Mouse (Mus musculus) ES-Bruce4 (cell line): Measurements from ENCODE around the gene Glyr1. TPM values are rescaled to one million over a fixed set of nuclear protein-coding genes. Genes with fewer than 3 reads are reported as not detected.
A peak's percentile ranks its signal among the peaks of the same experiment; 100 is the strongest.

ENCODE experiments used
- H3K27ac ChIP-seq: 2 replicates; pipeline ENCODE4 v1.5.1; 2012; ENCODE audit warnings: low read length, inconsistent platforms; ENCODE audit not compliant: insufficient read depth
- H3K27me3 ChIP-seq: 2 replicates; pipeline ENCODE4 v1.6.1; 2012; ENCODE audit warnings: mild to moderate bottlenecking, low read length, inconsistent platforms; ENCODE audit not compliant: control insufficient read depth, poor library complexity, insufficient read depth, severe bottlenecking
- H3K36me3 ChIP-seq: 2 replicates; pipeline ENCODE4 v1.6.1; 2012; ENCODE audit warnings: inconsistent platforms, mild to moderate bottlenecking, low read length, moderate library complexity; ENCODE audit not compliant: control insufficient read depth, poor library complexity, insufficient read depth, severe bottlenecking
- H3K4me1 ChIP-seq: one replicate; pipeline ENCODE4 v1.8.1; 2011; ENCODE audit warnings: low read length; ENCODE audit not compliant: control insufficient read depth, insufficient read depth
- H3K4me3 ChIP-seq: 2 replicates; pipeline ENCODE4 v1.5.1; 2011; ENCODE audit warnings: low read depth, mild to moderate bottlenecking, low read length
- H3K9ac ChIP-seq: 2 replicates; pipeline ENCODE4 v1.6.1; 2012; ENCODE audit warnings: low read depth, mild to moderate bottlenecking, inconsistent platforms; ENCODE audit not compliant: poor library complexity, severe bottlenecking
- H3K9me3 ChIP-seq: replicated peaks from 2 replicates; pipeline ENCODE4 v1.6.1; 2012; ENCODE audit warnings: mild to moderate bottlenecking, low read length, inconsistent platforms; ENCODE audit not compliant: control insufficient read depth, poor library complexity, insufficient read depth, severe bottlenecking
- CTCF ChIP-seq: IDR thresholded peaks from one replicate; pipeline ENCODE4 v1.8.1; 2011; ENCODE audit warnings: low read depth, low read length
- EP300 ChIP-seq: IDR thresholded peaks from 2 replicates; pipeline ENCODE4 v1.6.1; 2011; ENCODE audit warnings: low read depth, low read length; ENCODE audit not compliant: insufficient read depth
- POLR2A ChIP-seq: IDR thresholded peaks from one replicate; pipeline ENCODE4 v1.8.1; 2011; ENCODE audit warnings: low read length; ENCODE audit not compliant: insufficient read depth
- polyA plus RNA-seq: library from polyadenylated mRNA; stranded (reverse); fragments of >200 nt; gene quantifications from 2 replicates; pipeline ENCODE4 v1.2.4, GENCODE M21; 2011; ENCODE audit warnings: low read depth; ENCODE audit not compliant: missing spikeins, insufficient read depth, insufficient read length

Glyr1 gene
- polyA plus RNA-seq, 1 experiment: 92.5 TPM

DNA sequence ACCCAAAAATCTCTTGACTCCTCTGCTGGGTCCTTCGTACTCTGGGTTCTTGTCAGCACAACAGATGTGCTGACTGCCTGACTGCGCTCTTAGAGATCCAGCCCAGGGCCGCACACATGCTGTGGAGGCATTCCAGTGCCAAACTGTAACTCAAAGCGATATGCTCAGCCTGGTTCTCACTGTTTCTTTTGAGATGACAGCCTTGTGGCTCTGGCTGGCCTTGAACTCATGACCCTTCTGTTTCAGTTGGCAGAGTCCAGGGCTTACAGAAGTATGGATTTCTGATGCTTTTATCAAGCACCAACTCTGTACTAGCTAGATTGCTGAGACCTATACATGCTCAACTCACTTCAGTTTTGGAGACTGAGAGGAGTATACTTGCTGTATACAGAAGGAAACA is 56.4 kb downstream of the Glyr1 start:
- no peak overlapping the region for H3K4me3 ChIP-seq
- no peak overlapping the region for H3K9ac ChIP-seq
- H3K36me3 ChIP-seq: no peaks in the 10 kb centered on the region
- H3K27me3 ChIP-seq: no peaks in the 10 kb centered on the region
- H3K4me1 ChIP-seq: no peaks in the 10 kb centered on the region
- H3K27ac ChIP-seq: no peak overlapping the region
- no peak for TF ChIP-seq POLR2A
- no peak for TF ChIP-seq EP300
- TF ChIP-seq CTCF: no peak
- no peaks in the 10 kb centered on the region for H3K9me3 ChIP-seq

DNA sequence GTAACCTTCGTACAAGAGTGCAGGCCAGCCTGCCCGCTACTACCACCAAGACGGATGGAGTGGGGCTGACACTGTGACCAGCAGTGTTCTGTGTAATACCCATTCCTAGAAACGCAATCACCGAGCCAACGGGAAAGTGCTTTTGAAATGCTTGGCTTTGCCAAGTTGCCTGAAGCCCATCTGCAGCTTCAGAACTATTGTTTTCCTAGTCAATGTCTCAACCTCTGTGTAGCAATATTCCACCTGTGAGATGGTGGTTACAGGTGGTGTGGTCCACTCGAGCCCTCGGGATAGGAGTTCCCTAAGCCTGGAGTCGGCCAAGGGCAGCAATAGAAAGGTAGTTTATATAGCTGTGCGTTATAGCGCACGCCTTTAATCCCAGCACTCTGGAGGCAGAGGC is 64.9 kb downstream of the Glyr1 start:
- no peaks in the 10 kb centered on the region for H3K9me3 ChIP-seq
- H3K36me3 ChIP-seq: no peaks in the 10 kb centered on the region
- no peak overlapping the region for H3K4me3 ChIP-seq
- H3K4me1 ChIP-seq: no peaks in the 10 kb centered on the region
- TF ChIP-seq EP300: no peak
- TF ChIP-seq POLR2A: no peak
- TF ChIP-seq CTCF: no peak
- no peaks in the 10 kb centered on the region for H3K27me3 ChIP-seq
- no peak overlapping the region for H3K9ac ChIP-seq
- H3K27ac ChIP-seq: no peak overlapping the region

DNA sequence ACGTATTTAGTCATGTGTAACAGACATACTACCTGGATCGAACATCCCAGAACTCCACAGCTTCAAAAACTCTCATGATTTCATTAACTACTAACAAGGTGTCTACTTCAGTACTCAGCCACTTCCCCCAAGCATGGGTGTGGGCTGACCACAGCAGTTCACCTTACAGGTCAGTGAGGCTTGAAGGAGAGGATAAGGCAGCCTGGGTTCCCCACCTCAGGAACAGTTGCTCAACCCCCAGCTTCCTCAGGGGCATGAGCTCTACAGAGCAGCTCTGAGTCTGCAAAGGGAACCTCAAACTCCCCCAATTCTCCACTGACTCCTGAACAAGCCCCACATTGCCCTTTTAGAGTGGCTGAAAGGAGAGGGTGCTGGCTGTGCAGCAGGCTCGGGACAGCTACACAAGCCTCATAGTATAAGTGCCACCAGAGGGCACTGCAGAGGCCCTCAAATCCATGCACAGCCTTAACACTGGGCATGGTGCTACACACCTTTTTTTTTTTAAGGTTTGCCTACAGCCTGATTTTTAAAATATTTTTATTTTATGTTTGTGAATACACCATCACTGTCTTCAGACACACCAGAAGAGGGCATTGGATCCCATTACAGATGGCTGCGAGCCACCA is 69.8 kb downstream of the Glyr1 start:
- TF ChIP-seq POLR2A: no peak
- TF ChIP-seq CTCF: peak; percentile 64
- no peaks in the 10 kb centered on the region for H3K4me1 ChIP-seq
- no peak overlapping the region for H3K9ac ChIP-seq
- H3K4me3 ChIP-seq: no peak overlapping the region
- no peaks in the 10 kb centered on the region for H3K27me3 ChIP-seq
- no peak overlapping the region for H3K27ac ChIP-seq
- H3K9me3 ChIP-seq: no peaks in the 10 kb centered on the region
- no peaks in the 10 kb centered on the region for H3K36me3 ChIP-seq

- Histone ChIP-seq H3K9ac (no peak overlapping the region), H3K36me3 (no peaks in the 10 kb centered on the region), H3K27ac (no peak overlapping the region), H3K4me3 (no peak overlapping the region), H3K27me3 (no peaks in the 10 kb centered on the region), H3K4me1 (no peaks in the 10 kb centered on the region), H3K9me3 (no peaks in the 10 kb centered on the region)
- TF ChIP-seq CTCF (no peak), EP300 (no peak), POLR2A (no peak)
These were observed 71.2 kb downstream of the Glyr1 start for GRCm38 (mm10) chr16:4978275-4979051.

GRCm38 (mm10) chr16:4976180-4976579 is 73.5 kb downstream of the Glyr1 start:
- Histone ChIP-seq H3K27me3 (no peaks in the 10 kb centered on the region), H3K27ac (no peak overlapping the region), H3K36me3 (no peaks in the 10 kb centered on the region), H3K9ac (no peak overlapping the region), H3K4me1 (no peaks in the 10 kb centered on the region), H3K9me3 (no peaks in the 10 kb centered on the region), H3K4me3 (no peak overlapping the region)
- TF ChIP-seq EP300: no peak
- TF ChIP-seq CTCF: no peak
- TF ChIP-seq POLR2A: no peak

- no peaks in the 10 kb centered on the region for H3K27me3 ChIP-seq
- no peak overlapping the region for H3K4me3 ChIP-seq
- no peaks in the 10 kb centered on the region for H3K4me1 ChIP-seq
- H3K9ac ChIP-seq: no peak overlapping the region
- no peak overlapping the region for H3K27ac ChIP-seq
- TF ChIP-seq CTCF (no peak), EP300 (no peak), POLR2A (no peak)
- H3K36me3 ChIP-seq: no peaks in the 10 kb centered on the region
- no peaks in the 10 kb centered on the region for H3K9me3 ChIP-seq
These were observed 75.1 kb downstream of the Glyr1 start for GRCm38 (mm10) chr16:4974521-4974920.
